Mouse (Mus musculus) layer of hippocampus, adult 9-11 months (tissue): Measurements from ENCODE around the gene Ccni.

Experiments used
- DNase-seq: peaks from one replicate; pipeline ENCODE4 v3.0.0; 2022

Gene Ccni

GRCm38 (mm10) chr5:93133445-93134244 lies 72.7 kb downstream of the Ccni start:
- peak; percentile 58 for DNase-seq
